ENCODE assay signal across 23 mouse cellular contexts in genomic region chr7:142830969-142831673, GRCm38 (mm10).
DNase-seq lines count a peak whose midpoint lies in the region; ATAC-seq lines count a peak whose summit lies in the region.
"Had no signal": no experiment of that assay in that cellular context is flagged by ENCODE, and none has a peak within 500 bp of the region (broad histone marks: within the 10 kb centered on the region; RNA-seq: fewer than 3 reads in every experiment).

No protein-coding gene starts in this region.

- DNase-seq in cerebellum, postnatal 10 days, result peak; percentile 2 to 3
- no peak for DNase-seq in cerebellum, adult 9-11 months
- peak; percentile 85 for DNase-seq in midbrain, embryonic 11.5 days (ENCODE audit: low spot score, missing footprints)
- peak; percentile 62 for DNase-seq in limb, embryonic 11.5 days (ENCODE audit: low spot score)
- no peak for DNase-seq in layer of hippocampus, adult 11-12 months (ENCODE audit: low spot score)
- DNase-seq in thymus, postnatal 10 days (ENCODE audit: low spot score in 2 of 2), result no peak
- no peak for DNase-seq in gastrocnemius, adult 18-20 months (ENCODE audit: low spot score)
- DNase-seq: adrenal gland, adult 2 months; cerebellum, postnatal 25 days; gastrocnemius, adult 2 months; heart, postnatal 4 days; kidney, adult 8-10 months; kidney, postnatal 25 days; layer of hippocampus, adult 9-11 months; lung, embryonic 14.5 days had no signal

- WGBS in midbrain, embryonic 11.5 days, result 12% methylated on average over 2 of the region's 2 CpGs
- WGBS in midbrain, embryonic 16.5 days, result 9% methylated on average over 2 of the region's 2 CpGs
- WGBS in limb, embryonic 11.5 days, result 6% methylated on average over 2 of the region's 2 CpGs

- H3K4me2 ChIP-seq in midbrain, embryonic 11.5 days, result peak overlapping the region; percentile 9; the same call in 1 of the 2 replicates
- H3K4me2 ChIP-seq in midbrain, embryonic 16.5 days (ENCODE audit: low read length), result no peak overlapping the region
- H3K4me2 ChIP-seq in limb, embryonic 11.5 days (ENCODE audit: low read depth, severe bottlenecking), result peak overlapping the region; percentile 25
- H3K4me2 ChIP-seq: liver, embryonic 11.5 days; lung, embryonic 14.5 days; neural tube, embryonic 15.5 days had no signal

- H3K27ac ChIP-seq in midbrain, embryonic 11.5 days (ENCODE audit: low read depth, low read length), result peak overlapping the region; percentile 20; the same call in 1 of the 2 replicates
- H3K27ac ChIP-seq in midbrain, embryonic 16.5 days (ENCODE audit: low read length), result no peak overlapping the region
- peak overlapping the region; percentile 68 for H3K27ac ChIP-seq in limb, embryonic 11.5 days (replicated peaks; ENCODE audit: low read depth, low read length)
- H3K27ac ChIP-seq: gastrocnemius, adult 2 months; neural tube, embryonic 15.5 days had no signal

- H3K9me3 ChIP-seq in midbrain, embryonic 11.5 days (ENCODE audit: control insufficient read depth, low read length), result no peaks in the 10 kb centered on the region
- no peaks in the 10 kb centered on the region for H3K9me3 ChIP-seq in midbrain, embryonic 16.5 days (replicated peaks; ENCODE audit: control insufficient read depth, low read length, poor library complexity, severe bottlenecking)
- no peaks in the 10 kb centered on the region for H3K9me3 ChIP-seq in limb, embryonic 11.5 days (ENCODE audit: control insufficient read depth, low read length)
- H3K9me3 ChIP-seq: G1E; neural tube, embryonic 15.5 days had no signal

- H3K4me1 ChIP-seq in midbrain, embryonic 11.5 days (ENCODE audit: control insufficient read depth, insufficient read depth, low read length), result peaks cover 4% of the 10 kb centered on the region; the same call in 1 of the 2 replicates
- peaks cover 3% of the 10 kb centered on the region; the same call in 1 of the 2 replicates for H3K4me1 ChIP-seq in midbrain, embryonic 16.5 days (ENCODE audit: control insufficient read depth, insufficient read depth, low read length)
- H3K4me1 ChIP-seq in limb, embryonic 11.5 days (ENCODE audit: control insufficient read depth, insufficient read depth, low read length), result 0 out of 2 replicates have a peak, but pooled peaks cover 2% of the 10 kb centered on the region

- ATAC-seq in midbrain, embryonic 11.5 days (ENCODE audit: low FRiP score), result 0 out of 2 replicates have a peak, but pooled peaks have one; percentile 52
- no peak for ATAC-seq in midbrain, embryonic 16.5 days
- ATAC-seq in limb, embryonic 11.5 days (ENCODE audit: insufficient number of reproducible peaks, low FRiP score, low TSS enrichment, low read depth), result no peak
- ATAC-seq: CD4-positive, CD25-positive, alpha-beta regulatory T cell, adult 4 months; forebrain, embryonic 16.5 days; inflammation-experienced regulatory T-cells, adult 6 months had no signal

- no peaks in the 10 kb centered on the region for H3K36me3 ChIP-seq in midbrain, embryonic 11.5 days (ENCODE audit: control insufficient read depth, insufficient read depth, low read length)
- H3K36me3 ChIP-seq in midbrain, embryonic 16.5 days (ENCODE audit: control insufficient read depth, insufficient read depth, low read length), result no peaks in the 10 kb centered on the region
- no peaks in the 10 kb centered on the region for H3K36me3 ChIP-seq in limb, embryonic 11.5 days (ENCODE audit: control insufficient read depth, insufficient read depth, low read length)
- H3K36me3 ChIP-seq: G1E; neural tube, embryonic 15.5 days had no signal

- no peak overlapping the region for H3K4me3 ChIP-seq in midbrain, embryonic 11.5 days (ENCODE audit: low read depth, low read length)
- no peak overlapping the region for H3K4me3 ChIP-seq in midbrain, embryonic 16.5 days (ENCODE audit: low read depth, low read length)
- H3K4me3 ChIP-seq in limb, embryonic 11.5 days (ENCODE audit: low read depth, low read length), result no peak overlapping the region
- H3K4me3 ChIP-seq: gastrocnemius, adult 2 months; myocyte; neural tube, embryonic 15.5 days had no signal

- H3K9ac ChIP-seq in midbrain, embryonic 11.5 days (ENCODE audit: low read length), result no peak overlapping the region
- no peak overlapping the region for H3K9ac ChIP-seq in midbrain, embryonic 16.5 days (ENCODE audit: low read depth, low read length)
- H3K9ac ChIP-seq in limb, embryonic 11.5 days (ENCODE audit: low read length), result no peak overlapping the region
- H3K9ac ChIP-seq: lung, embryonic 14.5 days; neural tube, embryonic 15.5 days had no signal

- H3K27me3 ChIP-seq in midbrain, embryonic 11.5 days (ENCODE audit: control insufficient read depth, insufficient read depth, low read length), result no peaks in the 10 kb centered on the region
- no peaks in the 10 kb centered on the region for H3K27me3 ChIP-seq in midbrain, embryonic 16.5 days (ENCODE audit: control insufficient read depth, insufficient read depth, low read depth, low read length)
- H3K27me3 ChIP-seq in limb, embryonic 11.5 days (ENCODE audit: control insufficient read depth, insufficient read depth, low read length), result no peaks in the 10 kb centered on the region
- H3K27me3 ChIP-seq: neural tube, embryonic 15.5 days had no signal

Comparison
In these comparisons a context has a peak if more than half of its experiments do, and no peak if none do; other contexts are left out.
1. DNase-seq: peak in cerebellum, postnatal 10 days (2 of 2), midbrain, embryonic 11.5 days (single experiment) and limb, embryonic 11.5 days (single experiment); none in cerebellum, adult 9-11 months (single experiment), layer of hippocampus, adult 11-12 months (single experiment), thymus, postnatal 10 days (0 of 2) and gastrocnemius, adult 18-20 months (single experiment).